Mouse (Mus musculus) intestine, postnatal 0 days (tissue): ENCODE data around the gene Tnnc2. TPM values are rescaled to one million over a fixed set of nuclear protein-coding genes. Genes with fewer than 3 reads are reported as not detected.
"Not testable (repeated sequence)": the region's sequence is repeated elsewhere in the genome, so short reads cannot be mapped to it uniquely, and the experiment has no call there.

Experiments used
- ATAC-seq: fragments of 200-750 bp; cut with Nextera tagmentation; 2 replicates; pipeline ENCODE4 v1.8.0; 2017; ENCODE audit warnings: mild to moderate bottlenecking, moderate TSS enrichment, moderate library complexity
- H3K27ac ChIP-seq: fragments of 300-500 bp; sonication (generic); 2 replicates; pipeline ENCODE4 v1.5.1; 2014; ENCODE audit warnings: mild to moderate bottlenecking, low read depth, low read length, moderate library complexity
- H3K27me3 ChIP-seq: fragments of 300-500 bp; sonication (generic); replicated peaks from 2 replicates; pipeline ENCODE4 v1.6.1; 2014; ENCODE audit warnings: low read length, mixed read lengths; ENCODE audit not compliant: control insufficient read depth, insufficient read depth
- H3K36me3 ChIP-seq: fragments of 300-500 bp; sonication (generic); 2 replicates; pipeline ENCODE4 v1.6.1; 2014; ENCODE audit warnings: mild to moderate bottlenecking, moderate library complexity; ENCODE audit not compliant: control insufficient read depth, insufficient read depth
- H3K4me1 ChIP-seq: fragments of 300-500 bp; sonication (generic); replicated peaks from 2 replicates; pipeline ENCODE4 v1.6.1; 2014; ENCODE audit warnings: antibody characterized with exemption, low read length, mixed read lengths; ENCODE audit not compliant: control insufficient read depth, insufficient read depth
- H3K4me2 ChIP-seq: fragments of 300-500 bp; sonication (generic); replicated peaks from 2 replicates; pipeline ENCODE4 v1.6.1; 2014; ENCODE audit warnings: low read depth, mild to moderate bottlenecking, moderate library complexity
- H3K4me3 ChIP-seq: fragments of 300-500 bp; sonication (generic); 2 replicates; pipeline ENCODE4 v1.5.1; 2014; ENCODE audit warnings: low read depth, low read length
- H3K9ac ChIP-seq: fragments of 300-500 bp; sonication (generic); 2 replicates; pipeline ENCODE4 v1.6.1; 2014; ENCODE audit warnings: mild to moderate bottlenecking, low read depth, low read length
- H3K9me3 ChIP-seq: fragments of 300-500 bp; sonication (generic); 2 replicates; pipeline ENCODE4 v1.6.1; 2016; ENCODE audit warnings: mixed run types; ENCODE audit not compliant: control insufficient read depth
- CTCF ChIP-seq: sonication (generic); IDR thresholded peaks from 2 replicates; pipeline ENCODE4 v1.5.1; 2016; ENCODE audit warnings: low read depth, mild to moderate bottlenecking, control low read depth, antibody characterized with exemption, moderate library complexity
- WGBS: fragments of 180-500 bp; shearing (Covaris S2); extraction: QIAGEN DNeasy Blood & Tissue Kit; methylation state at CpG from one replicate; pipeline ENCODE4 v1.1.7; 2014; 5-methylcytosine and 5-hydroxymethylcytosine counted together
- polyA plus RNA-seq: library from polyadenylated mRNA; unstranded; fragments of >200 nt; fragmentation: Nextera tagmentation; extraction: Ambion mirVana; gene quantifications from 2 replicates; pipeline ENCODE4 v1.2.1, GENCODE M21; 2015

The Tnnc2 gene
- polyA plus RNA-seq, 1 experiment from 2014 or later, result 0.51 TPM

DNA sequence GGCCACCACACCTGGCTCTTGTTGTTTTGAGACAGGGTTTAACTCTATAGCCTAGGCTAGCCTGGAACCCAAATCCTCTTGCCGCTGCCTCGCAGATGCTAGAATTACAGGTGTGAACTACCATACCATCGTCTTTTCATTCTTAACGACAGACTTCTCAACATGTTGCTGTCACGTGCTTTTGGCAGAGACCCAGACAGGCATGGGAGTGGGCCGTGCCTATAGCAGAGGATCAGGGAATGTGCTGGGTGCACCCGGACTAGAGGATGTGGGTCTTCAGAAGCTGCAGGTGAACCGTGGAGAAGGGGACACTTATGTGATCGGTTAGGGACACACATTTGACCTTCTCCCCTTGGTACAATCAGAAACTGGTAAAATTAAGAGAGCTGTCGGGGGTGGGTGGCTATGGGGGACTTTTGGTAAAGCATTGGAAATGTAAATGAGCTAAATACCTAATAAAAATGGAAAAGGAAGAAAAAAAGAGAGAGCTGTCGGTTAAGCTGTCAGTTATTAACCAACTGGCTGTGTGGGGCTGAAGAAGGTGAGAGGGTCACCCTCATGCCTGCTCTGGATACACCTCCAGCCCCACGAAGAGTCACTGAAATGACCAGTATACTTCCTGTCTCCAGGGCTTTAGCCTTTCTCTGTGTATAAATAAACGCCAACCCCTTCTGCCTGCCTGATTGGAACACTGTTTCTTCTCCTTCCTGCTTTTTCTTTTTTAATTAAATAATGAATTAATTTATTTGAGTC, 20.7 kb upstream of the Tnnc2 start:
- H3K4me3 ChIP-seq, result no peak overlapping the region
- no peaks in the 10 kb centered on the region for H3K9me3 ChIP-seq
- 85% methylated on average over 13 of the region's 13 CpGs for WGBS
- no peak overlapping the region for H3K27ac ChIP-seq
- ATAC-seq, result no peak
- peaks cover 54% of the 10 kb centered on the region for H3K36me3 ChIP-seq
- H3K27me3 ChIP-seq, result no peaks in the 10 kb centered on the region
- no peak for TF ChIP-seq CTCF
- H3K9ac ChIP-seq, result no peak overlapping the region
- H3K4me1 ChIP-seq, result no peaks in the 10 kb centered on the region
- no peak overlapping the region for H3K4me2 ChIP-seq

DNA sequence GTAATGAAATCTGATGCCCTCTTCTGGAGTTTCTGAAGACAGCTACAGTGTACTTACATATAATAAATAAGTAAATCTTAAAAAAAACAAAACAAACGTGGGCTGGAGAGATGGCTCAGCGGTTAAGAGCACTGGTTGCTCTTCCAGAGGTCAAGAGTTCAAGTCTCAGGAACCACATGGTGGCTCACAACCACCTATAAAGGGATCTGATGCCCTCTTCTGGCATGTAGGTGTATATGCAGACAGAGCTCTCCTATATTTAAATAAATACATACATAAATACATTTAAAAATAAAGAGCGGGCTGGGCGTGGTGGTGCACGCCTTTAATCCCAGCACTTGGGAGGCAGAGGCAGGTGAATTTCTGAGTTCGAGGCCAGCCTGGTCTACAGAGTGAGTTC, 18.8 kb upstream of the Tnnc2 start:
- not testable (repeated sequence) for H3K27me3 ChIP-seq, H3K9me3 ChIP-seq, ATAC-seq

DNA sequence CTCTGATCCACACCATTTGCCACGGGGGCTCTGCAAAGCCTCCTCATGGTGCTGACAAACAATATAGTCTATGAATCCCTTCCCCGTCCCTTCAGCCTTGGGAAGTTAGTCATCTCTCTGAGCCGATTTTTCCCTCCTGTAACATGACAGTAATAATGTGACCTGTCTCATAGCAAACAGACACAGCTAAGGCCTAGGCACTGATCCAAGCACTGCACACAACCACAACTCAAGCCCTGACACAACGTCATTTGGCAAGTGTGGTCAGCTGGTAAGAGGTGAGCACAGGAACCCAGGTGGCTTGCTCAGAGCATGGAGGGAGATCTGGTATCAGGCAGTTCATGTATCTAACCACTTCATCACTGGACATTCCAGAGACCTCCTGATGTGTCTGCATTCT, 16.1 kb upstream of the Tnnc2 start:
- ATAC-seq, result no peak
- Histone ChIP-seq H3K9me3 (no peaks in the 10 kb centered on the region), H3K4me2 (no peak overlapping the region), H3K36me3 (peaks cover 78% of the 10 kb centered on the region), H3K9ac (no peak overlapping the region), H3K4me1 (no peaks in the 10 kb centered on the region), H3K4me3 (no peak overlapping the region), H3K27me3 (no peaks in the 10 kb centered on the region), H3K27ac (no peak overlapping the region)
- 76% methylated on average over 4 of the region's 4 CpGs for WGBS
- TF ChIP-seq CTCF, result no peak

More for the DNA sequence above, 18.8 kb upstream of the Tnnc2 start:
- peak; percentile 59 for TF ChIP-seq CTCF
- not testable (repeated sequence) for H3K4me1 ChIP-seq, H3K27ac ChIP-seq, H3K4me3 ChIP-seq, H3K9ac ChIP-seq, H3K4me2 ChIP-seq
- WGBS, result 78% methylated on average over 6 of the region's 6 CpGs
- peaks cover 68% of the 10 kb centered on the region for H3K36me3 ChIP-seq

DNA sequence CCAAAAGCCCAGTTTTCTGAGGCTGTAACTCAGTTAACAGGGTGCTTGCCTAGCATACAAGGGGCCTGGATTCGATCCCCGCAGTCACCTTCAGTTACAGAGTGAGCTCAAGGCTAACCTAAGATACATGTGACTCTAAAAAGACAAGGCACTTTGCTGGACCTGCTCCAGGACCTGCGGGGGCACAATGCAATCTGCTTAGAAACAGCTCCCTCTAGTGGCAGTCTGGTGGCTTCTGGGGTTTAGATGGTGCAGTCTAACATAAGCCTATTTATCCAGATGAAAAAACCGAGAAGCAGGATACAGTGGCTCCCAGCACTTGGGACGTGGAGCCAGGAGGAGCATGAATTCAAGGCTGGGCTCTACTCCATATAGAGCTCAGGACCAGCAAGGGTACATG, 14.5 kb upstream of the Tnnc2 start:
- Histone ChIP-seq H3K36me3 (peaks cover 73% of the 10 kb centered on the region), H3K4me1 (no peaks in the 10 kb centered on the region), H3K27me3 (no peaks in the 10 kb centered on the region), H3K4me3 (no peak overlapping the region), H3K4me2 (no peak overlapping the region), H3K9me3 (no peaks in the 10 kb centered on the region), H3K9ac (no peak overlapping the region), H3K27ac (no peak overlapping the region)
- WGBS, result 20% methylated on average over 5 of the region's 5 CpGs
- peak; percentile 92 for TF ChIP-seq CTCF
- ATAC-seq, result peak; percentile 44; the same call in 1 of the 2 replicates

DNA sequence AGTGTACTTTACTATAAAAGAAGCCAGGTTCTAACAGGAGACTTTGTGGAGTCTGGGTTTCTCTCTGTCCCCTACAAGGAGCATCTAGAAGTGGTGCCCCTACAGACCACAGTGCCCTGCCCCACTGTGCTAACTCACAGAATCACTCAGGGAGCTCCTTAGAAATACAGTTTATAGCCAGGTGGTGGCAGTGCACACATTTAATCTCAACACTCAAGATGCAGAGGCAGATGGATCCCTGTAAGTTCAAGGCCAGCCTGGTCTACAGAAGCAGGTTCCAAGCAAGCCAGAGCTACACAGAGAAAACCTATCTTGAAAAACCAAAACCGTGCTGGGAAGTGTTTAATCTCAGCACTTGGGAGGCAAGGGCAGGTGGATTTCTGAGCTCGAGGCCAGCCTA, 14.0 kb upstream of the Tnnc2 start:
- 91% methylated on average over 2 of the region's 2 CpGs for WGBS
- peaks cover 76% of the 10 kb centered on the region for H3K36me3 ChIP-seq
- no peak overlapping the region for H3K4me2 ChIP-seq
- no peak overlapping the region for H3K9ac ChIP-seq
- H3K27me3 ChIP-seq, result no peaks in the 10 kb centered on the region
- H3K4me1 ChIP-seq, result no peaks in the 10 kb centered on the region
- no peak overlapping the region for H3K27ac ChIP-seq
- no peaks in the 10 kb centered on the region for H3K9me3 ChIP-seq
- H3K4me3 ChIP-seq, result no peak overlapping the region
- peak; percentile 28; the same call in 1 of the 2 replicates for TF ChIP-seq CTCF
- ATAC-seq, result no peak

DNA sequence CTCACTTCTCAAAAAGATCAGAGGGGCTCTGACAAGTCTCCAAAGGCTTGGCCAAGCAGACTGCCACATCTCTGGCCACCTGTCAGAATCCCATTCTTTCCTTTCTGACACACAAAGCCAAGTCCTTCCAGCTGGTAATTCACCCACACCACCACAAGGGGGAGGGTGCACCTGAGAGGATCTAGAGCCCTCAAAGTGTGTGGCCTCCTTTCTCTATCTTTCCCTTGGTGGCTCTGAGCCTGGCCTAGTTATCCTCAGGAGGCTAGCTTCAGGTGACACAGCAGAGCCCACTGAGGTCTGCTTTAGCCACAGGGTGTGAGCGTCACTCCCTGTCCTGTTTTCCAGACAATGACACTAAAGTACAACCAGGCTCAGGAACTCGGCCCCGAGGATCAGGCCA, 13.5 kb upstream of the Tnnc2 start:
- WGBS, result 49% methylated on average over 3 of the region's 3 CpGs
- Histone ChIP-seq H3K4me1 (no peaks in the 10 kb centered on the region), H3K4me2 (no peak overlapping the region), H3K27ac (no peak overlapping the region), H3K27me3 (no peaks in the 10 kb centered on the region), H3K9ac (no peak overlapping the region), H3K4me3 (no peak overlapping the region), H3K36me3 (peaks cover 73% of the 10 kb centered on the region), H3K9me3 (no peaks in the 10 kb centered on the region)
- peak; percentile 81 for TF ChIP-seq CTCF
- peak; percentile 29; the same call in 1 of the 2 replicates for ATAC-seq
